Mouse (Mus musculus): ENCODE results near the gene Lxn.

Lxn gene

DNA sequence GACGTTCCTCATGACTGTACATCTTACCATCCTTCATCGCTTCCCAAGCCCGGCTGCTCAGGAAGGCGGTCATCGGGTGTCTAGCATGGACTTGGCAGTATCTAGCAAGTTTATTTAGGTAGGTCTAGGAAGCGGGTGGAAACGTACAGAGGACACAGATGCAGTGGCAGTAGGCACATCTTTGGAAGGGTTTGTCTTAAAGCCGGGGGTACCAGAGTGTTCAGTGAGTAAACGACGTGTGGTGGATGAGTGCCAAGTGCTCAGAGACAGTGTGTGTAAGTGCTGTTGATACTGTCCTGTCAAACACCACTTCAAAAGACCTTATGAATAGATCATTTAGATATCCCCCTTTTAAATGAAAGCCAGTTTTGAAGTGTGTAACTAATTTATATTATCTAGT, 1.1 kb downstream of the Lxn start:
- no peak for DNase-seq (ENCODE audit: extremely low spot score, low read depth, low spot score)

DNA sequence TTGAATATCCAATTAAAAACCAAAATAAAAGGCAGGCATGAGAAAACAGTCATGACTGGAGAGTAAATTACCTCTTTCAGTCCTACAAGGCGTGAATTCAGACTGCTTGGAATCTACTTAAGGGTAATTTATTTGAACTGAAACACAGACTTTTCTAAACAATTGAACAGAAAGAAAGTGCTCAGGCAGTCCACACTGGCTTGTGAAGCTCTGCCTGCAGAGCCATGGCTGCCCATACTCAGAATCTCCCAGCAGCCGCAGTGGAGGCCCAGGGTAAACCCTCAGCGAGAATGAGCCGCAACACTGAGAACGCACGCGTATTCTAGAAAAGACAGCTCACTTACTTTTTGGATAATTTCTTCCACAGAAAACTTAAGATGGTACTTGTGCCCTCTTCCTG, 1.7 kb downstream of the Lxn start:
- no peak for DNase-seq (ENCODE audit: extremely low spot score, low read depth, low spot score)

DNA sequence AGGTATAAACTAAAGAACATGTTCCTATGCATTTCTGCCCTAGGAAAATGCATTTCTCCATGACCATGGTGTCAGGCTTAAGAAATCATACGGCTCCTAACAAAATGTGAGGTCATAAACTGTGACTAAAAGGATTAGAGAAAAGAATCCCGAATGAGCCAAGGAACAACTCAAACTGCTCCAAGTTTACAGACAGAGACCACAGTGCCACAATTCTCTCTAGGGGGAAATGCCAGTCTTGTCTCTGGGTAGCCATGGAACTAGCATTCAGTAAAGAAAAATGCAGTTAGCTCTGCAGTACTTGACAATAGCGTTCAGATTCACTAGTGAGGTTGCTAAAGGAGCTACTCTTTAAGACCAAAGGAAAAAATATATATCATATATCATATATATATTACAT, 3.8 kb downstream of the Lxn start:
- no peak for DNase-seq (ENCODE audit: extremely low spot score, low read depth, low spot score)

DNA sequence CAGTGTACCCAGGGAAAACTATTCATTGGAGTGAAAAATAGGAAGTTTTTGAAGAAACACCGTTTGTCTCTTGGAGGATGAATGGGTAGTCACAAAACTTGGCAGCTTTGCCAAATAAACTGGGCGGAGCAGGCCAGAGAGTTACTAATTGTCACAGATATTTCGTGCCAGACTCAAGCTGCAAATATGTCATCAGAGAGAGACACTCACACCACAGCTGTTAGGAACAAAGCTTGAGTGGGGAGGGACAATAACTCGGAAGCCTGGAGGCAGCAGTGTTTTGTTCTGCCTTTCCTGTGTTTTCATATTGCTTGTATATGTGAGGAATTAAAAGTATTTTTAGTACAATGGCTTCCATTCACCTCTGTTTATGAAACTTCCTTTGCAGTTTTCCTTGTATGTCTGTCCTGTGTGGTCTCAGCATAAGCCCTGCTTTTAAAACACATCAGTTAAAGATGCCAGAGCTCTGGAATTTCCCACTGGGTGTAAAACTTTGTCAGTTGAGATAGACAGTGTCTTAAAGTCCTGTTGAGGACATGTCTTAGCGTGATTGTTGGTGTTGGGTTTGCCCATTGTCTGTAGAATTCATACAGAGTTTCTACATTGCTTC, 13.0 kb downstream of the Lxn start:
- DNase-seq (ENCODE audit: extremely low spot score, low read depth, low spot score) = no peak

DNA sequence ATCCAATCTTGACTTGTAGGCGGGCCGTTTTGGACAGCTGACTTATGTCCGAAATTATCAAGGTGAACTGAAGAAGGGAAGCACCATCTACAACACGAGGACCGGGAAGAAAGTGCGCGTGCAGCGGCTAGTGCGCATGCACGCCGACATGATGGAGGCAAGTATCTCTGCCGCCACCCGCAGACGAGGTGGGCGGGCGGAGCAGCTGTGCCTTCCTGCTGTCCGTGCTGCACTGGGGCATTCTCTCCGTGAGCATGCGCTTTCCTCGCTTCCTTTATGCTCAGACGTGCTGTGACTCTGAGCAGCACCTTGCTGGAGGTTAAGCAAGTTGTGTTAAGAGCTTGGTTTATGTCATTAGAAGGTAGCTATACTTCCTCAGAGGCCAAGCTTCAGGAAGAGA, 14.1 kb downstream of the Lxn start:
- no peak for DNase-seq (ENCODE audit: extremely low spot score, low read depth, low spot score)

DNA sequence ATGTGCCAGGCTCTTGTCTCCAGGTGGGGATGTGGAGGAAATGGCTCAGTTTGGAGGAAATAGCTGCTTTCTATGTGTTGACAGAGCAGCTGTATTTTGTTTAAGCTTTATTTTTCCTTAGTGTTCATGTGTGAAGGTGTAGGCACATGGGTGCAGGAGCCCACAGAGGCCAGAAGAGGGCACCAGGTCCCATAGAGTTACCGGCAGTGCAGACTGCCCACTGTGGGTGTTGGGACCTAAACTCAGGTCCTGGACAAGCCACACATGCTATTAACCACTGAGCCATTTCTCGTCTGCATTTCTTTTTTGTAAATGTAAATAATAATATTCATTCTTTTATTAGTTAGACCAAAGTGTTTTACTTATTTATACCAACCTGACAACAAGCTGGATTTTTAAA, 16.6 kb downstream of the Lxn start:
- DNase-seq (ENCODE audit: extremely low spot score, low read depth, low spot score) = no peak

DNA sequence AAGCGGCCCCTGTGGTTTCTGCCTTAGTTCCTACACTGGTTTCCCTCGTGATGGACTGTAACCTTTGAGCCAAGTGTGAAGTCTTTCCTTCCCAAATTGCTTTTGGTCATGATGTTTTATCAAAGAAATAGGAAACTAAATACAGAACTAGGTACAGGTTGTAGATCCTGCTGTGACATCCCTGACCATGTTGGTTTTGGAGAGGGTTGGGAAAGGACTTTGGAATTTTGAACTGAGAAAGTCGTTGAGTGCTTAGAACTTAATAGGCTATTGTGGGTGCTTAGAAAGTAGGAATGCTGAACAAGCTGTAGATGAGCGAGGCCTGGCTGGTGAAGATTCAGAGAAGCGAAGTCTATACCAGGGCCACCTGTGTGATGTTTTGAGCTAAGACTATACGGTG, 29.7 kb downstream of the Lxn start:
- no peak for DNase-seq (ENCODE audit: extremely low spot score, low read depth, low spot score)

DNA sequence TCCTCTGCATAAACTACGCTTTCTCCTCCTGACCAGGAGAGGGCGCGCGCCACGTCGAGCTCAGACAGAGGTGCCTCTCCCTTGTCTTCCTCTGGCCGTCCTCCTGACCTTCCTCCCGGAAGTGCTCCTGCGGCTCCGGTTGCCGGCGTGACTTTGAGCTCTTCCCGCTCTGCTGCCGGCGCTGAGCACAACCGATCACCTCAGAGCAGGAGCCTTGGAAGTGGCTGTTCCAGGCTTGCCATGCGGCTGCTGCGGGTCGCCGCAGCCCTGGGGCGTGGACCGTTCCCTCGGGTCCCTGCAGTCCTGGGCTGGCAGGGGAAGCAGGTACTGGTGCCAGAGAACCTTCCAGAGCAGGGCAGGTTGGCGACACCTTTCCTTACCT, 33.7 kb downstream of the Lxn start, which contains the start of gene Gfm1:
Gfm1 (plus strand) TSS at position 98 of the 382 bp plus-strand sequence.
- DNase-seq (ENCODE audit: extremely low spot score, low read depth, low spot score) = peak; percentile 44

DNA sequence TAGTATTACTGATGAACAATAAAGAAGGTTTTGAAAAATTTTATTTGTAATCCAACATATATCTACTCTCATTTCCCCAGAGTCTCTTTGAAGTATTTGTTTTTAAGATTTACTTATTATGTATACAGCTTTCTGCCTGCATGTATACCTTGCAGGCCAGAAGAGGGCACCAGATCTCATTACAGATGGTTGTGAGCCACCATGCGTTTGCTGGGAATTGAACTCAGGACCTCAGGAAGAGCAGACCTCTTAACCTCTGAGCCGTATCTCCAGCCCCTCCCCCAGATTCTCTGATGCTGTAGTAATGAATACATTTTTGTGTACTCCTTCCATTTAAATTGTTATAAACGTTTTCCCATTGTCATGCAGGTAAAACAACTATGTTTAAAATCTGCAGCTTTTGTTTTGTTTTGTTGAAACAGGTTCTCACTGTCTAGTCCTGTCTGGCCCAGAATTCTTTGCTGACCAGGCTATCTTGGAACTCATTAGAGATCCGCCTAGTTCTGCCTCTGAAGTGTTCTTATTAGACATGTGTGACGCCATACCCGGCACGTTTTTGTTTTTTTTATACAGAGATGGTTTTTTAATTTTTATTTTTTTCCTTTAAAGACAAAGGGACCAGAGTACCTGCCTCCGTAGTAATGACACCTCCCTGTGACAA, 34.3 kb downstream of the Lxn start:
- peak; percentile 16 for DNase-seq (ENCODE audit: extremely low spot score, low read depth, low spot score)
